Mouse (Mus musculus) midbrain, embryonic 14.5 days (tissue): ENCODE results near the gene 2810459M11Rik. TPM values are rescaled to one million over a fixed set of nuclear protein-coding genes. Genes with fewer than 3 reads are reported as not detected.
A peak's percentile ranks its signal among the peaks of the same experiment; 100 is the strongest.

Experiments
- ATAC-seq: fragments of 200-750 bp; cut with Nextera tagmentation; 2 replicates; pipeline ENCODE4 v1.8.0; 2017; ENCODE audit warnings: moderate number of reproducible peaks, moderate library complexity; ENCODE audit not compliant: low FRiP score, low TSS enrichment
- DNase-seq: peaks from one replicate; pipeline ENCODE4 v3.0.0-alpha.2; 2015
- H3K27ac ChIP-seq: fragments of 300-500 bp; sonication (generic); replicated peaks from 2 replicates; pipeline ENCODE4 v1.5.1; 2014; ENCODE audit warnings: mild to moderate bottlenecking, low read depth, low read length, moderate library complexity
- H3K27me3 ChIP-seq: fragments of 300-500 bp; sonication (generic); 2 replicates; pipeline ENCODE4 v1.6.1; 2014; ENCODE audit warnings: low read length, control low read depth, mixed read lengths; ENCODE audit not compliant: control insufficient read depth, insufficient read depth
- H3K36me3 ChIP-seq: fragments of 300-500 bp; sonication (generic); 2 replicates; pipeline ENCODE4 v1.6.1; 2014; ENCODE audit warnings: low read length, control low read depth; ENCODE audit not compliant: control insufficient read depth, insufficient read depth
- H3K4me1 ChIP-seq: fragments of 300-500 bp; sonication (generic); 2 replicates; pipeline ENCODE4 v1.6.1; 2014; ENCODE audit warnings: mild to moderate bottlenecking, antibody characterized with exemption, low read length, control low read depth; ENCODE audit not compliant: control insufficient read depth, insufficient read depth
- H3K4me2 ChIP-seq: fragments of 300-500 bp; sonication (generic); 2 replicates; pipeline ENCODE4 v1.6.1; 2014; ENCODE audit warnings: mild to moderate bottlenecking, low read length, moderate library complexity
- H3K4me3 ChIP-seq: fragments of 300-500 bp; sonication (generic); replicated peaks from 2 replicates; pipeline ENCODE4 v1.5.1; 2014; ENCODE audit warnings: low read depth, low read length
- H3K9ac ChIP-seq: fragments of 300-500 bp; sonication (generic); replicated peaks from 2 replicates; pipeline ENCODE4 v1.6.1; 2014; ENCODE audit warnings: mild to moderate bottlenecking, low read length, moderate library complexity
- H3K9me3 ChIP-seq: fragments of 300-500 bp; sonication (generic); 2 replicates; pipeline ENCODE4 v1.6.1; 2016; ENCODE audit warnings: low read length, control low read depth, mixed read lengths; ENCODE audit not compliant: control insufficient read depth
- WGBS: fragments of 180-500 bp; shearing (Covaris S2); extraction: QIAGEN DNeasy Blood & Tissue Kit; methylation state at CpG from one replicate; pipeline ENCODE4 v1.1.7; 2014; 5-methylcytosine and 5-hydroxymethylcytosine counted together
- polyA plus RNA-seq: library from polyadenylated mRNA; unstranded; fragments of >200 nt; fragmentation: Nextera tagmentation; extraction: Ambion mirVana; gene quantifications from 2 replicates; pipeline ENCODE4 v1.2.1, GENCODE M21; 2014

The 2810459M11Rik gene
- polyA plus RNA-seq, 1 experiment from 2014 or later: 7.0 TPM

DNA sequence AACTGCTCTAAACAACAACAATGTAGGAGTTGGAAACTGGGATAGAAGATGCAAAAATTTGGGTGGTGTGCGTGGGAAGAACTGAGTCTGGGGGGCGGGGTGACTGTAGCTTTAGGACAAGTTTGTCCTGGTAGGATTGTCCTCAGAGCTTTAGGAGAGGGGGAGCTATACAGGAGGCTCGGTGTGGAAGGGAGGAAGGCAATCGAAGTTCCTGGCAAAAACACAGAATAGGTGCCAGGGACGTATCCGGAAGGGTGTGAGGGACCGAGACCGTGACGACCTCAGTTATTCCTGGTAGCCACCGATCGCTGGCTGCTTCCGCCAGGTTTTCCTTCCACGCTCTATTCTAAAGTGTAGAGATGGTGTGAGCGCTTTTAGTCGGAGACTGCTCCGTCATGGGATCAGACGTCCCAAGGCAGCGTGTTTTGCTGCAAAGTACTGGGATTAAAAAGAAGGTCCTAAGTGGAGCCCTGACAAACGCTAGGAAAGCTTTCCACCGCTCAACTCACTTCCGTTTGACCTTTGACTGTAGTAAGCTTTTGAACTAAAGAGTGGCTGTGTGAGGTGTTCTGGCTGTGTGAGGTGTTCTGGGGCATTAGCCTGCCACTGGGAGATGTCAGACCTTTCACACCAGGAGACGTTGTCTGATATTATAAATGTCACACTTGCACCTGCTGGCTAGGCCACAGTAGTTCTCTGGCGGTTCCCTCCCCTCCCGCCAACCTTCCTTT lies 1.3 kb downstream of the 2810459M11Rik start:
- H3K4me3 ChIP-seq: peak overlapping the region; percentile 59
- peak overlapping the region; percentile 89 for H3K4me2 ChIP-seq
- peaks cover 4% of the 10 kb centered on the region; the same call in 1 of the 2 replicates for H3K4me1 ChIP-seq
- DNase-seq (peak; percentile 8), ATAC-seq (no peak)
- WGBS: 7% methylated on average over 24 of the region's 24 CpGs
- H3K9ac ChIP-seq: no peak overlapping the region; the same call in 1 of the 2 replicates
- peaks cover 33% of the 10 kb centered on the region for H3K27me3 ChIP-seq
- no peak overlapping the region for H3K27ac ChIP-seq
- no peaks in the 10 kb centered on the region for H3K9me3 ChIP-seq
- H3K36me3 ChIP-seq: no peaks in the 10 kb centered on the region

GRCm38 (mm10) chr1:86048231-86048630 lies 2.6 kb downstream of the 2810459M11Rik start:
- Histone ChIP-seq H3K27me3 (peaks cover 33% of the 10 kb centered on the region), H3K9ac (no peak overlapping the region), H3K4me2 (no peak overlapping the region), H3K9me3 (no peaks in the 10 kb centered on the region), H3K4me1 (peaks cover 4% of the 10 kb centered on the region; the same call in 1 of the 2 replicates), H3K4me3 (no peak overlapping the region), H3K36me3 (no peaks in the 10 kb centered on the region), H3K27ac (no peak overlapping the region)
- no peak for ATAC-seq
- 82% methylated on average over 4 of the region's 4 CpGs for WGBS
- DNase-seq: no peak

DNA sequence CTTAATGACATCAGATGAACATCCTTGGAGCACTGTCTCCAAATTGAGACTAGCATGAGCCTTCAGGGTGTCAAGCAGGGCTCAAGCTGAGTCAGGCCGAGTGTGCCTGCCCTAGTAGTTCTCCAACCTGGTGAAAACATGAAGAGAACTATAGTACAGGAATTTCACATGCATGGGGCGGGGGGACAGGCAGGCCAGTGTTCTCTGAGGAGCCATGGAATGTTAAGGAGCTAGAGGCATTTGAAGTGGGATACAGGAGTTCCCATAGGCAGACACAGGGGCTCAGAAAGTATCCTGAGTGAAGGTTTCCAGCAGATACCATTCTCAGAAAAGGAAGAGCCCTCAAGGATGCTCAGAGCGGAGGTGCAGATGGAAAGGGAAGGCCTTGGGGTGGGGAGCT lies 3.1 kb downstream of the 2810459M11Rik start:
- Histone ChIP-seq H3K36me3 (no peaks in the 10 kb centered on the region), H3K4me3 (no peak overlapping the region), H3K9me3 (no peaks in the 10 kb centered on the region), H3K9ac (no peak overlapping the region), H3K4me1 (peaks cover 4% of the 10 kb centered on the region; the same call in 1 of the 2 replicates), H3K4me2 (no peak overlapping the region), H3K27me3 (peaks cover 33% of the 10 kb centered on the region), H3K27ac (no peak overlapping the region)
- DNase-seq (no peak), ATAC-seq (no peak)
- WGBS: 78% methylated on average over 3 of the region's 3 CpGs

DNA sequence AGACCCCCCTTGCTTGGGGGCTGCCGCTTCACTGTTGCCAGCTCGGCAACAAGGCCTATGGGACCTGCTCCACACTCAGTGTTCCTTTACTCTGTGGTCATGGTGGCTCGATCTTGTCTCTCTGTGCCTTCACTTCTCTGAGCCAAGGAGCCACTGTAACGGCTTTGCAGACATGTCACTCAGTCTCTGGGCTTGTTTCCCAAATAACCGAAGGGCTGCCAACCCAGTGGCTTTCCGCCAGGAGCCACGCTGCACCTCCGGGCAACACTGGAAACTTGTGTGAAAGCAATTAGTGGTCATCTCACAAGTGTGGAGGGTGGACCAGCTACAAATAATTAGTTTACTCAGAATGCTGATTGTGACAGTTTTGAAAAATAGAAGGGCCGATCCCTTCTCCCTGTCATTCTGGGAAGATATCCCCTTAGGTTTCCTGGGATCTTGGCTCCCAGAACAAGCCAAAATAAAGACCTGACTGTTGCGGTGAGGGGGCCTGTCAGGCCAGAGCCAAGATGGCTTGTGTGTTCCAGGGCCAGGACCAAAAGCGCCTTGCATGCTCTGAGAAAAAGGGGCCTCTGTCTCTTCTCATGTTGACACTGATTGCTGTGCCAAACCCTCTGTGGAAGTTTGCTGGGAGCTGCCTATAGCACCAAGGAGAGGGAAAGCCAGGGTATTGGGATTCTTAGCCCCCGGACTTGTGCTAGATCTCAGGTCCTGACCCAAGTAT lies 7.7 kb downstream of the 2810459M11Rik start:
- Histone ChIP-seq H3K9ac (no peak overlapping the region), H3K4me2 (no peak overlapping the region), H3K27me3 (no peaks in the 10 kb centered on the region), H3K27ac (no peak overlapping the region), H3K9me3 (no peaks in the 10 kb centered on the region), H3K36me3 (no peaks in the 10 kb centered on the region), H3K4me1 (no peaks in the 10 kb centered on the region), H3K4me3 (no peak overlapping the region)
- WGBS: 82% methylated on average over 12 of the region's 12 CpGs
- ATAC-seq (peak; percentile 50; the same call in 1 of the 2 replicates), DNase-seq (peak; percentile 65)

- Histone ChIP-seq H3K27ac (no peak overlapping the region), H3K4me1 (no peaks in the 10 kb centered on the region), H3K9ac (no peak overlapping the region), H3K27me3 (no peaks in the 10 kb centered on the region), H3K9me3 (no peaks in the 10 kb centered on the region), H3K4me3 (no peak overlapping the region), H3K4me2 (no peak overlapping the region), H3K36me3 (no peaks in the 10 kb centered on the region)
- ATAC-seq (no peak), DNase-seq (no peak)
- WGBS: 62% methylated on average over 3 of the region's 3 CpGs
These were observed 9.3 kb downstream of the 2810459M11Rik start for GRCm38 (mm10) chr1:86054943-86055342.

DNA sequence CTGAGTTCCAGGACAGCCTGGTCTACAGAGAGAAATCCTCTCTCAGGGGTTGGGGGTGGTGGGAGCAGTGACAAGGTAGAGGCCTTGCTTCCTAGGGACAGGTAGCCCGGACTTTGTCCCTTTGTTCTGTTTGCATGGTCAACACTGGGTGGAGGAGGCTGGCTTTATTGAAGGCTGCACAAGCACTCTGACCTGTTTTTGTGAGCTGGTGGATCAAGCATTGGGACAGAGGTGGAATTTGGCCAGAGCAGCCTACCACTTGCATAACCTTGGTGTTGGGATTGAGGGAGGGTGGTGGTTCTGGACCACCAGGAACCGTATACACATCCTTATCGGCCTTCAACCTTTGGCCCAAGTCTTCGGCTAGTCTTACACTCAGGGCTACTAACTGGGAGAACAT lies 10.6 kb downstream of the 2810459M11Rik start:
- DNase-seq: no peak
- no peaks in the 10 kb centered on the region for H3K36me3 ChIP-seq
- H3K4me1 ChIP-seq: no peaks in the 10 kb centered on the region
- no peaks in the 10 kb centered on the region for H3K27me3 ChIP-seq
- H3K9me3 ChIP-seq: no peaks in the 10 kb centered on the region
- 86% methylated on average over 4 of the region's 4 CpGs for WGBS
- H3K9ac ChIP-seq: no peak overlapping the region
- no peak overlapping the region for H3K4me2 ChIP-seq
- H3K4me3 ChIP-seq: no peak overlapping the region
- H3K27ac ChIP-seq: no peak overlapping the region
- ATAC-seq: no peak

DNA sequence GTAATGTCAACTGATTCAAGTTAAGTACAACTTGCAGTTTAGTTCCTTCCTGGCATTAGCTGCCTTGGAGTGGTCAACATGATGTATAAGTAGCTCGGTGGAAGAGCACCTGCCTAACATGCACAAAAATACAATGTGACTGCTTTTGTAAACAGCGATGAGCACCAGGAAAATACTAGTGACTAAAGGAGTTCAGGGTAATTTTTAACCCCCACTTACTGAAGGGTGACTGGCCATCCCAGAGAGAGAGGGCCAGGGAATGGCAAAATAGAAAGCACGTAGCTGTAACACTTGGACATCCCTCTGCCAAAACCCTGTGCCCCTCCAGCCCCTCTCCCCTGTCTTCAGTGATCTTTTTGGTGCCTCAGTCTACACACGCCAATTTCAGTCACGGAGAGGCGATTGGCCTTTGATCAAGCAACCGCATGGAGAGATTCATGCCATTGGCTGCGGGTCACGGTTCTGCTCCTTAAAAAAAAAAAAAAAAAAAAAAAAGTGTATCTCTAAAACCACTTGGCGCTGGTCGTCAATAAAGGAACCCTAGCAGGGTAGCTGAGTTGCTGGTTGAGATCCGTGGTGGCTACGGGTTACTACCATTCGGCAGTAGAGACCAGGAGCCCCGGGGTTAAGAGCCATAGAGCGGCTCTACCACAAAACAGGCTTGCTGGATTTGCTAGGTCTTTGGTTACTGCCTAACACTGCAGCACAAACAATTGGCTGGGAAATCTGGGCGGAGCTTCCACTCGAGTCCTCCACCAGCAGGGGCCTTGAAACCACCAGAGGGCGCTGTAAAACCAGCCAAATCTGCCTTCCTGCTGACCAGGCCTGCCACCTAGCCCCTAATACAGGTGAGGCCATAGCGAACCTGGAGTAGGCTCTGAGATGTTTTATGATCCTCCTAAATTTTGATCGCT lies 13.4 kb downstream of the 2810459M11Rik start:
- WGBS: 8% methylated on average over 21 of the region's 21 CpGs
- Histone ChIP-seq H3K27ac (peak overlapping the region; percentile 50), H3K4me3 (peak overlapping the region; percentile 30), H3K9me3 (no peaks in the 10 kb centered on the region), H3K9ac (peak overlapping the region; percentile 42), H3K27me3 (no peaks in the 10 kb centered on the region), H3K4me1 (no peaks in the 10 kb centered on the region), H3K4me2 (peak overlapping the region; percentile 54), H3K36me3 (no peaks in the 10 kb centered on the region)
- DNase-seq (peak; percentile 96), ATAC-seq (peak; percentile 80)

- Histone ChIP-seq H3K4me1 (peaks cover 9% of the 10 kb centered on the region), H3K9ac (no peak overlapping the region), H3K27ac (no peak overlapping the region), H3K27me3 (no peaks in the 10 kb centered on the region), H3K4me3 (no peak overlapping the region), H3K36me3 (no peaks in the 10 kb centered on the region), H3K4me2 (no peak overlapping the region), H3K9me3 (no peaks in the 10 kb centered on the region)
- ATAC-seq: no peak
- 87% methylated on average over 6 of the region's 6 CpGs for WGBS
- no peak for DNase-seq
These were observed 16.9 kb downstream of the 2810459M11Rik start for GRCm38 (mm10) chr1:86062523-86062922.
